Mouse (Mus musculus) liver, embryonic 14.5 days (tissue): ENCODE data around the gene Lamp5.

ENCODE experiments used
- CTCF ChIP-seq: IDR thresholded peaks from 2 replicates; pipeline ENCODE4 v1.5.1; 2016; ENCODE audit warnings: antibody characterized with exemption, low read depth, control low read depth
- EP300 ChIP-seq: IDR thresholded peaks from 2 replicates; pipeline ENCODE4 v1.6.1; 2016; ENCODE audit warnings: antibody characterized with exemption, low read depth

GRCm38 (mm10) chr2:136048464-136048863 is 3.6 kb upstream of the Lamp5 start:
- TF ChIP-seq CTCF (no peak), EP300 (no peak)
